11 mouse cellular contexts compared by ENCODE assay signal in genomic region chr6:52310366-52310765, GRCm38 (mm10). TPM values are rescaled to one million over a fixed set of nuclear protein-coding genes. Genes with fewer than 3 reads are reported as not detected.
A peak's percentile ranks its signal among the peaks of the same experiment; 100 is the strongest.
DNase-seq lines count a peak whose midpoint lies in the region; ATAC-seq and TF ChIP-seq lines count a peak whose summit lies in the region.
"Had no signal": no experiment of that assay in that cellular context is flagged by ENCODE, and none has a peak within 500 bp of the region (broad histone marks: within the 10 kb centered on the region; RNA-seq: fewer than 3 reads in every experiment).

No protein-coding gene starts in this region.

- no peak for ATAC-seq in heart, embryonic 16.5 days (replicated peaks; ENCODE audit: extremely low read depth, insufficient read depth, low FRiP score)
- ATAC-seq in intestine, embryonic 16.5 days = no peak
- no peak for ATAC-seq in midbrain, embryonic 13.5 days
- ATAC-seq in cerebellum, adult (ENCODE audit: insufficient number of reproducible peaks, low FRiP score, low TSS enrichment) = no peak

- no peaks in the 10 kb centered on the region for H3K36me3 ChIP-seq in heart, embryonic 16.5 days (ENCODE audit: control insufficient read depth, insufficient read depth)
- no peaks in the 10 kb centered on the region for H3K36me3 ChIP-seq in embryonic facial prominence, embryonic 10.5 days (replicated peaks)
- no peaks in the 10 kb centered on the region for H3K36me3 ChIP-seq in intestine, embryonic 16.5 days (ENCODE audit: control insufficient read depth, insufficient read depth, low read length)
- H3K36me3 ChIP-seq in midbrain, embryonic 13.5 days = no peaks in the 10 kb centered on the region
- H3K36me3 ChIP-seq in thymus, adult 2 months (ENCODE audit: control insufficient read depth, insufficient read depth, low read length) = no peaks in the 10 kb centered on the region

- peaks cover 92% of the 10 kb centered on the region for H3K27me3 ChIP-seq in heart, embryonic 16.5 days (ENCODE audit: control insufficient read depth, insufficient read depth, low read length)
- peaks cover 100% of the 10 kb centered on the region for H3K27me3 ChIP-seq in embryonic facial prominence, embryonic 10.5 days (replicated peaks; ENCODE audit: low read depth, poor library complexity, severe bottlenecking)
- peaks cover 90% of the 10 kb centered on the region for H3K27me3 ChIP-seq in intestine, embryonic 16.5 days (replicated peaks; ENCODE audit: control insufficient read depth, insufficient read depth, low read length)
- peaks cover 99% of the 10 kb centered on the region for H3K27me3 ChIP-seq in midbrain, embryonic 13.5 days
- H3K27me3 ChIP-seq in thymus, adult 2 months (ENCODE audit: control insufficient read depth, insufficient read depth, low read length) = peaks cover 43% of the 10 kb centered on the region
- H3K27me3 ChIP-seq: CH12.LX had no signal

- peak overlapping the region; percentile 11 for H3K4me3 ChIP-seq in heart, embryonic 16.5 days (ENCODE audit: low read length)
- H3K4me3 ChIP-seq in embryonic facial prominence, embryonic 10.5 days = 0 out of 2 replicates have a peak overlapping the region, but pooled peaks have one; percentile 17
- 0 out of 2 replicates have a peak overlapping the region, but pooled peaks have one; percentile 6 for H3K4me3 ChIP-seq in intestine, embryonic 16.5 days (ENCODE audit: low read length)
- H3K4me3 ChIP-seq in midbrain, embryonic 13.5 days (replicated peaks) = no peak overlapping the region
- no peak overlapping the region for H3K4me3 ChIP-seq in thymus, adult 2 months (ENCODE audit: control insufficient read depth, insufficient read depth, low read length)

- peaks cover 6% of the 10 kb centered on the region for H3K4me1 ChIP-seq in heart, embryonic 16.5 days (ENCODE audit: control insufficient read depth, insufficient read depth, low read length)
- H3K4me1 ChIP-seq in embryonic facial prominence, embryonic 10.5 days = peaks cover 23% of the 10 kb centered on the region
- H3K4me1 ChIP-seq in intestine, embryonic 16.5 days (ENCODE audit: control insufficient read depth, insufficient read depth, low read length) = peaks cover 17% of the 10 kb centered on the region
- peaks cover 15% of the 10 kb centered on the region for H3K4me1 ChIP-seq in midbrain, embryonic 13.5 days (replicated peaks)
- H3K4me1 ChIP-seq in thymus, adult 2 months (replicated peaks; ENCODE audit: control insufficient read depth, insufficient read depth, low read length) = peaks cover 6% of the 10 kb centered on the region

- no peak for TF ChIP-seq CTCF in thymus, adult 2 months (IDR thresholded peaks at IDR 0.05; ENCODE audit: borderline replicate concordance, control insufficient read depth, extremely low read depth, insufficient read depth, low read length, poor library complexity)

- TF ChIP-seq POLR2A in thymus, adult 2 months (IDR thresholded peaks at IDR 0.05; ENCODE audit: control insufficient read depth, extremely low read depth, insufficient read depth, low read length, poor library complexity) = no peak

- 1% methylated on average over 24 of the region's 24 CpGs for WGBS in heart, embryonic 16.5 days
- under 1% methylated on average over 24 of the region's 24 CpGs for WGBS in embryonic facial prominence, embryonic 10.5 days
- 2% methylated on average over 24 of the region's 24 CpGs for whole genome bisulfite sequencing in intestine, embryonic 16.5 days
- WGBS in midbrain, embryonic 13.5 days = under 1% methylated on average over 24 of the region's 24 CpGs
- WGBS in thymus, adult 2 months = 10% methylated on average over 24 of the region's 24 CpGs

- DNase-seq in heart, postnatal 4 days = no peak
- DNase-seq in embryonic facial prominence, embryonic 10.5 days (ENCODE audit: low spot score) = peak; percentile 61
- no peak for DNase-seq in adrenal gland, adult 2 months
- DNase-seq in thymus, adult 2 months = no peak
- DNase-seq: adrenal gland, postnatal 36 days had no signal

- H3K27ac ChIP-seq in heart, embryonic 16.5 days (ENCODE audit: low read length) = no peak overlapping the region
- no peak overlapping the region for H3K27ac ChIP-seq in embryonic facial prominence, embryonic 10.5 days (replicated peaks)
- no peak overlapping the region for H3K27ac ChIP-seq in intestine, embryonic 16.5 days (ENCODE audit: low read length)
- no peak overlapping the region for H3K27ac ChIP-seq in midbrain, embryonic 13.5 days
- no peak overlapping the region for H3K27ac ChIP-seq in thymus, adult 2 months (ENCODE audit: control insufficient read depth, insufficient read depth, low read length)

- H3K4me2 ChIP-seq in heart, embryonic 16.5 days (ENCODE audit: low read depth, low read length) = peak overlapping the region; percentile 10
- H3K4me2 ChIP-seq in intestine, embryonic 16.5 days (ENCODE audit: low read depth, low read length) = peak overlapping the region; percentile 20; the same call in 1 of the 2 replicates
- 0 out of 2 replicates have a peak overlapping the region, but pooled peaks have one; percentile 7 for H3K4me2 ChIP-seq in midbrain, embryonic 13.5 days (replicated peaks)

- no peaks in the 10 kb centered on the region for H3K9me3 ChIP-seq in heart, embryonic 16.5 days (replicated peaks; ENCODE audit: control insufficient read depth, low read length)
- H3K9me3 ChIP-seq in embryonic facial prominence, embryonic 10.5 days = no peaks in the 10 kb centered on the region
- H3K9me3 ChIP-seq in intestine, embryonic 16.5 days (ENCODE audit: control insufficient read depth, low read length) = no peaks in the 10 kb centered on the region
- H3K9me3 ChIP-seq in midbrain, embryonic 13.5 days = no peaks in the 10 kb centered on the region

- H3K9ac ChIP-seq in heart, embryonic 16.5 days (ENCODE audit: low read length) = no peak overlapping the region
- H3K9ac ChIP-seq in intestine, embryonic 16.5 days (ENCODE audit: low read depth, low read length) = no peak overlapping the region
- H3K9ac ChIP-seq in midbrain, embryonic 13.5 days (replicated peaks) = no peak overlapping the region

RNA-seq across cellular contexts. Expression of gene Evx1, which starts 2.9 kb away (rescaled TPM):
- polyA plus RNA-seq in heart, embryonic 16.5 days (2015; fragmentation: Nextera tagmentation; extraction: Ambion mirVana) = 0.06 TPM in 1 of 2 replicates, not detected in the other
- not detected for total RNA-seq in heart, postnatal 4 days (2021)
- 0.19 and 0.80 TPM in 2 replicates for polyA plus RNA-seq in embryonic facial prominence, embryonic 10.5 days (2016; fragmentation: Nextera tagmentation; extraction: Ambion mirVana)
- not detected in 2 replicates for polyA plus RNA-seq in intestine, embryonic 16.5 days (2015; fragmentation: Nextera tagmentation; extraction: Ambion mirVana)
- 0.50 and 0.93 TPM in 2 replicates for polyA plus RNA-seq in midbrain, embryonic 13.5 days (2015; fragmentation: Nextera tagmentation; extraction: Ambion mirVana)
- total RNA-seq in adrenal gland, adult 2 months (2021) = under 1 TPM in 1 of 2 experiments, not detected in 1; 0.14 TPM
- polyA plus RNA-seq in adrenal gland, adult 2 months (2012; rRNA removed) = not detected in 2 replicates
- not detected in 2 replicates for polyA plus RNA-seq in thymus, adult 2 months (2012; rRNA removed)
- total RNA-seq: adrenal gland, postnatal 36 days; CH12.LX; left cerebral cortex, adult 18-20 months had no signal

RNA-seq across cellular contexts. Expression of gene Hoxa13, which starts 49.7 kb away (rescaled TPM):
- not detected in 2 replicates for polyA plus RNA-seq in heart, embryonic 16.5 days (2015; fragmentation: Nextera tagmentation; extraction: Ambion mirVana)
- not detected for total RNA-seq in heart, postnatal 4 days (2021)
- not detected in 2 replicates for polyA plus RNA-seq in embryonic facial prominence, embryonic 10.5 days (2016; fragmentation: Nextera tagmentation; extraction: Ambion mirVana)
- 0.24 and 0.45 TPM in 2 replicates for polyA plus RNA-seq in intestine, embryonic 16.5 days (2015; fragmentation: Nextera tagmentation; extraction: Ambion mirVana)
- not detected in 2 replicates for polyA plus RNA-seq in midbrain, embryonic 13.5 days (2015; fragmentation: Nextera tagmentation; extraction: Ambion mirVana)
- not detected for total RNA-seq in adrenal gland, adult 2 months (2021)
- not detected in 2 replicates for polyA plus RNA-seq in adrenal gland, adult 2 months (2012; rRNA removed)
- polyA plus RNA-seq in thymus, adult 2 months (2012; rRNA removed) = not detected in 2 replicates
- total RNA-seq: adrenal gland, postnatal 36 days; left cerebral cortex, adult 18-20 months had no signal

Comparison
In these comparisons a context has a peak if more than half of its experiments do, and no peak if none do; other contexts are left out.
1. H3K4me3 ChIP-seq: peak in heart, embryonic 16.5 days (single experiment), embryonic facial prominence, embryonic 10.5 days (single experiment) and intestine, embryonic 16.5 days (single experiment); none in midbrain, embryonic 13.5 days (single experiment) and thymus, adult 2 months (single experiment).
2. Peak in every context shown above with its lines, with median percentiles within 50 percentile points of each other: H3K4me2 ChIP-seq.